In genomic region chr13:23523976-23524375, GRCm38 (mm10) we compare ENCODE assay signal across 9 mouse cellular contexts. TPM values are rescaled to one million over a fixed set of nuclear protein-coding genes. Genes with fewer than 3 reads are reported as not detected.
"Had no signal": no experiment of that assay in that cellular context is flagged by ENCODE, and none has a peak within 500 bp of the region (broad histone marks: within the 10 kb centered on the region; RNA-seq: fewer than 3 reads in every experiment).

No protein-coding gene starts in this region.

- H3K27ac ChIP-seq: kidney, postnatal 0 days; left cerebral cortex, adult 2 months; liver, embryonic 14.5 days; lung, embryonic 15.5 days; midbrain, embryonic 12.5 days; midbrain, embryonic 15.5 days; neural tube, embryonic 12.5 days; neural tube, embryonic 15.5 days; stomach, postnatal 0 days had no signal

- H3K27me3 ChIP-seq: lung, embryonic 15.5 days; midbrain, embryonic 12.5 days; midbrain, embryonic 15.5 days; neural tube, embryonic 12.5 days; neural tube, embryonic 15.5 days had no signal

- H3K4me3 ChIP-seq: left cerebral cortex, adult 2 months; lung, embryonic 15.5 days; midbrain, embryonic 12.5 days; midbrain, embryonic 15.5 days; neural tube, embryonic 12.5 days; neural tube, embryonic 15.5 days had no signal

- H3K36me3 ChIP-seq: lung, embryonic 15.5 days; midbrain, embryonic 12.5 days; midbrain, embryonic 15.5 days; neural tube, embryonic 12.5 days; neural tube, embryonic 15.5 days had no signal

RNA-seq across cellular contexts. Expression of gene Hist1h2af, which starts 9.7 kb away (rescaled TPM):
- polyA plus RNA-seq: midbrain, embryonic 15.5 days had no signal

RNA-seq across cellular contexts. Expression of gene Hist1h3g, which starts 11.2 kb away (rescaled TPM):
- polyA plus RNA-seq: midbrain, embryonic 15.5 days had no signal

RNA-seq across cellular contexts. Expression of gene Hist1h3f, which starts 19.9 kb away (rescaled TPM):
- polyA plus RNA-seq: neural tube, embryonic 15.5 days had no signal
